14 mouse cellular contexts compared by ENCODE assay signal in genomic region chr1:36224648-36225047, GRCm38 (mm10). TPM values are rescaled to one million over a fixed set of nuclear protein-coding genes. Genes with fewer than 3 reads are reported as not detected.
DNase-seq lines count a peak whose midpoint lies in the region; TF ChIP-seq lines count a peak whose summit lies in the region.
"Had no signal": no experiment of that assay in that cellular context is flagged by ENCODE, and none has a peak within 500 bp of the region (broad histone marks: within the 10 kb centered on the region; RNA-seq: fewer than 3 reads in every experiment).

No protein-coding gene starts in this region.

- no peak overlapping the region for H3K27ac ChIP-seq in kidney, adult 2 months (ENCODE audit: insufficient read depth, low read depth, low read length)
- H3K27ac ChIP-seq: embryonic facial prominence, embryonic 12.5 days; forebrain, embryonic 13.5 days; kidney, embryonic 15.5 days; stomach, embryonic 15.5 days had no signal

- WGBS in kidney, adult 2 months, result 75% methylated on average over 3 of the region's 3 CpGs

- intact Hi-C loops in heart, postnatal 25 days (cut with DNase I), result loop anchor here (5.0 kb wide), 1 partner anchor 53 kb away; no protein-coding TSS in a partner anchor

- TF ChIP-seq POLR2A in kidney, adult 2 months (IDR thresholded peaks at IDR 0.05; ENCODE audit: low read depth, low read length), result no peak

- no peak overlapping the region for H3K4me3 ChIP-seq in kidney, adult 2 months (ENCODE audit: insufficient read depth, low read depth, low read length)
- H3K4me3 ChIP-seq: embryonic facial prominence, embryonic 12.5 days; forebrain, embryonic 13.5 days; kidney, embryonic 15.5 days; stomach, embryonic 15.5 days had no signal

- H3K4me1 ChIP-seq in kidney, adult 2 months (ENCODE audit: control insufficient read depth, insufficient read depth, low read length), result no peaks in the 10 kb centered on the region
- H3K4me1 ChIP-seq: embryonic facial prominence, embryonic 12.5 days; forebrain, embryonic 13.5 days; kidney, embryonic 15.5 days; stomach, embryonic 15.5 days had no signal

- H3K27me3 ChIP-seq in kidney, adult 2 months (replicated peaks; ENCODE audit: control insufficient read depth, insufficient read depth, low read length), result no peaks in the 10 kb centered on the region
- H3K27me3 ChIP-seq: embryonic facial prominence, embryonic 12.5 days; forebrain, embryonic 13.5 days; kidney, embryonic 15.5 days; stomach, embryonic 15.5 days had no signal

- H3K36me3 ChIP-seq in kidney, adult 2 months (ENCODE audit: control insufficient read depth, insufficient read depth, low read length), result no peaks in the 10 kb centered on the region; the same call in 1 of the 2 replicates

- no peak for TF ChIP-seq CTCF in kidney, adult 2 months (conservative IDR thresholded peaks at IDR 0.05; ENCODE audit: insufficient read depth, insufficient read length, low read depth, low read length)

- DNase-seq in kidney, adult 2 months, result peak; percentile 14
- DNase-seq in kidney, postnatal 25 days, result no peak
- peak; percentile 63 for DNase-seq in thymus, postnatal 0 days (ENCODE audit: low spot score)
- no peak for DNase-seq in thymus, postnatal 25 days
- DNase-seq in T-cell, adult 2 months (ENCODE audit: low spot score), result peak; percentile 6
- DNase-seq in urinary bladder, adult 18-20 months (ENCODE audit: low spot score in 2 of 2), result no peak
- DNase-seq in heart, postnatal 25 days (ENCODE audit: low spot score), result no peak
- DNase-seq: adrenal gland, postnatal 36 days; cerebellum, adult 18-20 months; heart, postnatal 4 days had no signal

RNA-seq across cellular contexts. Expression of gene Uggt1, which starts 19.9 kb away (rescaled TPM):
- 12.6 and 15.3 TPM in 2 replicates for polyA plus RNA-seq in kidney, adult 2 months (2012; rRNA removed)
- 43.9 and 46.5 TPM in 2 replicates for polyA plus RNA-seq in thymus, postnatal 0 days (2015; fragmentation: Nextera tagmentation; extraction: Ambion mirVana)
- total RNA-seq in heart, postnatal 25 days (2021), result 10 to 100 TPM; 26.8 to 29.5 TPM

RNA-seq across cellular contexts. Expression of gene Neurl3, which starts 49.8 kb away (rescaled TPM):
- 7.4 and 9.9 TPM in 2 replicates for polyA plus RNA-seq in kidney, adult 2 months (2012; rRNA removed)
- polyA plus RNA-seq in thymus, postnatal 0 days (2015; fragmentation: Nextera tagmentation; extraction: Ambion mirVana), result 3.8 and 4.4 TPM in 2 replicates
- total RNA-seq in heart, postnatal 25 days (2021), result 1 to 10 TPM; 3.1 to 3.4 TPM

Comparison
In these comparisons a context has a peak if more than half of its experiments do, and no peak if none do; other contexts are left out.
1. DNase-seq: peak in kidney, adult 2 months (single experiment), thymus, postnatal 0 days (single experiment) and T-cell, adult 2 months (single experiment); none in kidney, postnatal 25 days (0 of 2), thymus, postnatal 25 days (single experiment), urinary bladder, adult 18-20 months (0 of 2) and heart, postnatal 25 days (single experiment).